Mouse (Mus musculus) midbrain, embryonic 16.5 days (tissue): ENCODE data around the gene Tnfrsf1b. TPM values are rescaled to one million over a fixed set of nuclear protein-coding genes. Genes with fewer than 3 reads are reported as not detected.

Source experiments
- ATAC-seq: fragments of 200-750 bp; cut with Nextera tagmentation; 2 replicates; pipeline ENCODE4 v1.8.0; 2017; ENCODE audit warnings: moderate TSS enrichment
- H3K27ac ChIP-seq: fragments of 300-500 bp; sonication (generic); 2 replicates; pipeline ENCODE4 v1.5.1; 2014; ENCODE audit warnings: mild to moderate bottlenecking, low read length, mixed read lengths
- H3K27me3 ChIP-seq: fragments of 300-500 bp; sonication (generic); 2 replicates; pipeline ENCODE4 v1.6.1; 2014; ENCODE audit warnings: low read depth, low read length, mixed read lengths; ENCODE audit not compliant: control insufficient read depth, insufficient read depth
- H3K36me3 ChIP-seq: fragments of 300-500 bp; sonication (generic); 2 replicates; pipeline ENCODE4 v1.6.1; 2014; ENCODE audit warnings: mild to moderate bottlenecking, low read length, moderate library complexity, mixed read lengths; ENCODE audit not compliant: control insufficient read depth, insufficient read depth
- H3K4me1 ChIP-seq: fragments of 300-500 bp; sonication (generic); 2 replicates; pipeline ENCODE4 v1.6.1; 2014; ENCODE audit warnings: mild to moderate bottlenecking, low read length, mixed read lengths; ENCODE audit not compliant: control insufficient read depth, insufficient read depth
- H3K4me2 ChIP-seq: fragments of 300-500 bp; sonication (generic); 2 replicates; pipeline ENCODE4 v1.6.1; 2014; ENCODE audit warnings: mild to moderate bottlenecking, low read length, mixed read lengths
- H3K4me3 ChIP-seq: fragments of 300-500 bp; sonication (generic); 2 replicates; pipeline ENCODE4 v1.5.1; 2014; ENCODE audit warnings: low read depth, mild to moderate bottlenecking, low read length, moderate library complexity, mixed read lengths
- H3K9ac ChIP-seq: fragments of 300-500 bp; sonication (generic); 2 replicates; pipeline ENCODE4 v1.6.1; 2014; ENCODE audit warnings: low read depth, low read length, mixed read lengths
- H3K9me3 ChIP-seq: fragments of 300-500 bp; sonication (generic); replicated peaks from 2 replicates; pipeline ENCODE4 v1.6.1; 2014; ENCODE audit warnings: mild to moderate bottlenecking, low read length, mixed read lengths; ENCODE audit not compliant: control insufficient read depth, poor library complexity, severe bottlenecking
- WGBS: fragments of 180-500 bp; shearing (Covaris S2); extraction: QIAGEN DNeasy Blood & Tissue Kit; methylation state at CpG from one replicate; pipeline ENCODE4 v1.1.7; 2014; 5-methylcytosine and 5-hydroxymethylcytosine counted together
- polyA plus RNA-seq: library from polyadenylated mRNA; unstranded; fragments of >200 nt; fragmentation: Nextera tagmentation; extraction: Ambion mirVana; gene quantifications from 2 replicates; pipeline ENCODE4 v1.2.1, GENCODE M21; 2015

The Tnfrsf1b gene
- polyA plus RNA-seq, 1 experiment from 2014 or later: 4.2 TPM

DNA sequence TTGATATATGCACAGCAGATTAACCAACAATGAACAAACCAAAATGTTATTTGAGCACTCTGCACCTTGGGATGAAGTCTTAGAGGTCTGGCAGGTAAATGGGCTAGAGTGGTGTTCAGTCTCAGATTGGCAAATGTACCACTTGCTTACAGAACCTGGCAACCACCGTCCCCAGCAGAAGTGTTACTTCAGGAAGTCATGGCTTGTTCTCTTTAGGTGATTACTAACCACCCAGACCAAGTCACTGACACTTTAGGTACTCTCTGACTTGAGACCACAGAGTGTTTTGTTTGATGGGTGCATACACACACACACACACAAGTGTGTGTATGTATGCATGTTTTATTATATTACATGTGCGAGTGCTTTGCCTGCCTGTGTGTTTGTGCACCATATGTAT, 31.6 kb upstream of the Tnfrsf1b start:
- ATAC-seq: no peak
- Histone ChIP-seq H3K27ac (no peak overlapping the region), H3K4me1 (no peaks in the 10 kb centered on the region), H3K36me3 (no peaks in the 10 kb centered on the region), H3K4me3 (no peak overlapping the region), H3K9me3 (no peaks in the 10 kb centered on the region), H3K9ac (no peak overlapping the region), H3K4me2 (no peak overlapping the region), H3K27me3 (no peaks in the 10 kb centered on the region)
- WGBS: 94% methylated on average over 2 of the region's 2 CpGs

DNA sequence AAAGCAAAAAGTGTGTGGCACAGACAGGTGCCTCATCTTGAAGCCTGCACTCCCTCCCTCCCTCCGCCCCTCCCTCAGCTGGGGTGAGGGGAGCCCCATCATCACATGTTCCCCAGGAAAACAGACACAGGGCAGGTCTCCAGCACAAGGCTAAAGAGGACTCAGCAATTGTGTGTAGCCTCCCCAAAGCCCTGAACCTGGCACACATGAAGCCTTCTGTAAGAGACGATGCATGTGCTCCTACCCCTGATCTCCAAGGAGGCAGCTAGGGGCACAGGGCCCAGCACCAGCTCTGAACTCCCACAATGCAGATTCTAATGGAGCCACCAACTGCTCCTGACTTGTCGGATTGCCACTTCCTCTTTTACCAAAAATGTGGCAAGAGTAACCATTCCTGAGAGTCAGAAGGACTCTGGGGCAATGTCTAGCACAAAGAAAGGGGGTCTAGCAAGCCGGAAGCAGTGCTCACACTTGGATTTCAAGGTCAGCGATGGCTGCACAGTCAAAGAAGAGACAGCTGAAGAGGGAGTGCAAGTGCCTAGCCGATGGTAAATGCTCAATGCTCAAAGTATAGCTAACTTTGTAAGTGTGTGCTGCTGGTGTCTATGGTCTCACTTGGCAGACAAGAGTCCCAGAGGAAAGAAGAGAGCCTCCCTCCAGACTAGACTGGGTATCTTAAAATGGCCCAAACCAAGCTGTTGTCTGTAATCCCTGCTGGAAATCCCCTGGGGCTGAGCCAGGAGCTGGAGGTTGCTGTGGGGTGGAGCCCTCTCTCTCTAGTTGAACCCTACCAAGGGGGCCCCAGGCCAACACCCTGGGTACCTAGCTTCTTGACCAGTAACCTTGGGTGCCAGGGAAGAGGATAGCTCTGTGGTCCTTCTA, 29.9 kb upstream of the Tnfrsf1b start:
- Histone ChIP-seq H3K27me3 (no peaks in the 10 kb centered on the region), H3K9ac (no peak overlapping the region), H3K9me3 (no peaks in the 10 kb centered on the region), H3K27ac (no peak overlapping the region), H3K4me2 (no peak overlapping the region), H3K36me3 (no peaks in the 10 kb centered on the region), H3K4me1 (no peaks in the 10 kb centered on the region), H3K4me3 (no peak overlapping the region)
- no peak for ATAC-seq
- 85% methylated on average over 6 of the region's 6 CpGs for WGBS

DNA sequence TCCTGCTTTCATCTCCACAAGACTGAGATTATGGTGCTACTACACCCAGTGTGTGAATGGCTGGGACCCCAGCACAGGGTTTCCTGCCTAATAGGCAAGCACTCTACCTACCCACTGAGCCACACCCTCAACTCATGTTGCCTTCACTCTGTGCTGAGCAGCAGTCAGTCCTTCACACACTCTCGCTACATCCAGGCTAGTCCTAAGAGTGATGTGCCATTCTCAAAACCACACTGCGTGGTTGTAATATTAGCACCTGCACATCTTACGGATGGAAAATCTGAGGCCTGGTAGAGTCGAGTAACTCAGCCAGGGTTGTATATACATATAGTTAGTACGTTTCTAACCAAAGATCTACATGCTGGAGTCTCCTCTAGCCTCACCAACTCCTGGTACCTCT, 28.2 kb upstream of the Tnfrsf1b start:
- Histone ChIP-seq H3K9me3 (no peaks in the 10 kb centered on the region), H3K27me3 (no peaks in the 10 kb centered on the region), H3K4me2 (no peak overlapping the region), H3K4me3 (no peak overlapping the region), H3K4me1 (no peaks in the 10 kb centered on the region), H3K27ac (no peak overlapping the region), H3K36me3 (no peaks in the 10 kb centered on the region), H3K9ac (no peak overlapping the region)
- WGBS: 96% methylated on average over 5 of the region's 5 CpGs
- no peak for ATAC-seq

DNA sequence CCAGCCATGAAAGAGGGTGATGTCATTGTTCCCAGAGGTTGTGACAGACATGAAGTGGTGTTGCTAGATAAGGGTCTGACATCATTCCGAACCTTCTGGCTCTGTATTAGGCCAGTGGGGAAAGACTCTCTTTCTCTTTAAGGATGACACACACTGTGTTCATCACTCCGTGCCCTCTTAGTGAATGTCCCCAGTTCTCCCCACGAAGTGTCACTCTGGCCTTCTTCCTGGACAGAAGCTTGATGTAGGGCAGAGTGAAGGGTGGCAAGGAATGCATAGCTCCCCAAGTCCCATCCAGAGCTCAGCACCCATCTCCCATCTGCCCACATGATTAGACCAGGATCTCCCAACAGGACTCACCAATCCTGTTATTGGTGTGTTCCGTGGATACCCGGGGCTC, 27.3 kb upstream of the Tnfrsf1b start:
- Histone ChIP-seq H3K9ac (no peak overlapping the region), H3K4me1 (no peaks in the 10 kb centered on the region), H3K4me3 (no peak overlapping the region), H3K9me3 (no peaks in the 10 kb centered on the region), H3K36me3 (no peaks in the 10 kb centered on the region), H3K4me2 (no peak overlapping the region), H3K27ac (no peak overlapping the region), H3K27me3 (no peaks in the 10 kb centered on the region)
- ATAC-seq: no peak
- 92% methylated on average over 5 of the region's 5 CpGs for WGBS

DNA sequence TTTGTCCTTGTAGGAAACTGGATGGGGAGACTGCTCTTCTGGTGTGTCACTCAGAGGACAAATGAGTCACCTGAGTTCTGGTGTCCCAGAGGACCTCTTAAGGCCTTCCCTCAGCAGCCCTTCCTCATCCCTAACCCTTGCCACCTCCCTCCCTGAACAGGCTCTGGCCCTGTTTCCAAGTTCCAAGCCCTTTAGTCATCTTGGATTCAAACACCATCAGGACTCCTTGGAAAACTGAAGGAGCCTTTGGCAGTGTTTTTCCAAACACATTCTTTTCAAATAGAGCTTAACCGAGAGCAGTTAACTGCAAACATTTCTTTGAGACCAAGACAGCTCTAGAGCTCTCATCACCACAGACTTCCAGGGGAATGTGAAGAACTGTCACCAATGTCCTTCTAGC, 26.1 kb upstream of the Tnfrsf1b start:
- Histone ChIP-seq H3K27ac (no peak overlapping the region), H3K27me3 (no peaks in the 10 kb centered on the region), H3K9ac (no peak overlapping the region), H3K4me3 (no peak overlapping the region), H3K4me2 (no peak overlapping the region), H3K36me3 (no peaks in the 10 kb centered on the region), H3K9me3 (no peaks in the 10 kb centered on the region), H3K4me1 (no peaks in the 10 kb centered on the region)
- 82% methylated on average over 1 of the region's 1 CpGs for WGBS
- no peak for ATAC-seq

DNA sequence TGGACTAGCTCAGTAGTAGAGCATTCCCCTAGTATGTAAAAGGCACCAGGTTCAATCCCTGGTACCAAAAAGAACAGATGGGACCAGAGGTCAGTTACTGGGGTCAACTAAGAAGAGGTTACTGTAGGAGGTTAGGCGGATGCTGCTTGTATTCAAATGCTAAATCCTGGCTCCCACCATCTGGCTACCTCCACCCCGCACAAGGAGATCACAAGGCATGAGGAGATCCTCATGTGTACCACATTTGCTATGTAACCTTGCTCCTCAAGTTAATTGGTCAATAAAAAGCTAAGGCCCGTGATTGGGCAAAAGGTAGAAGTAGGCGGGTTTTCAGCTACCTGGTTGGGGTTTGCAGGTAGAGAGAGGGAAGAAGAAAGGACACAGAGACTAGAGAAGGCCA, 25.0 kb upstream of the Tnfrsf1b start:
- no peak overlapping the region for H3K9ac ChIP-seq
- no peaks in the 10 kb centered on the region for H3K4me1 ChIP-seq
- H3K9me3 ChIP-seq: no peaks in the 10 kb centered on the region
- H3K4me2 ChIP-seq: no peak overlapping the region
- no peak for ATAC-seq
- no peak overlapping the region for H3K4me3 ChIP-seq
- H3K27ac ChIP-seq: no peak overlapping the region
- no peaks in the 10 kb centered on the region for H3K36me3 ChIP-seq
- 81% methylated on average over 4 of the region's 4 CpGs for WGBS
- no peaks in the 10 kb centered on the region for H3K27me3 ChIP-seq

DNA sequence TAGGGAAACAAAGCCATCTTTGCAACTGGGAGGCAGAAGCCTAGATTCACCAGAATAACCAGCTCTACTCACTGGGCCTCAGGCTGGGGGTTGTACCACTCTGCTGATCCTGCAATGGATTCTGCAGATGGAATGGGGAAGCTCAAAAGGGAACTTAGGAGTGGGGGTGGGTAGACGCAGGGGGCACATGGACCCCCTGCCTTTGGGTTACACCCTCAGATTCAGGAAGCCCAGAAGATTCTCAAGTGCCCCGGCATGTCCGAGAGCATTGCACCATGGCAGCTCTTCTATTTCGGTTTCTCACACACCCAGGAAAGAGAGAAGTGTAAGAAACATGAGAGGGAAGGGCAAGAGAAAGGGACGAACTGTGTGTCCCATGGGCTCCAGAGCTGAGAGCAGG, 23.5 kb upstream of the Tnfrsf1b start:
- Histone ChIP-seq H3K36me3 (no peaks in the 10 kb centered on the region), H3K9me3 (no peaks in the 10 kb centered on the region), H3K4me3 (no peak overlapping the region), H3K27me3 (no peaks in the 10 kb centered on the region), H3K4me1 (no peaks in the 10 kb centered on the region), H3K9ac (no peak overlapping the region), H3K4me2 (no peak overlapping the region), H3K27ac (no peak overlapping the region)
- no peak for ATAC-seq
- WGBS: 89% methylated on average over 5 of the region's 5 CpGs

DNA sequence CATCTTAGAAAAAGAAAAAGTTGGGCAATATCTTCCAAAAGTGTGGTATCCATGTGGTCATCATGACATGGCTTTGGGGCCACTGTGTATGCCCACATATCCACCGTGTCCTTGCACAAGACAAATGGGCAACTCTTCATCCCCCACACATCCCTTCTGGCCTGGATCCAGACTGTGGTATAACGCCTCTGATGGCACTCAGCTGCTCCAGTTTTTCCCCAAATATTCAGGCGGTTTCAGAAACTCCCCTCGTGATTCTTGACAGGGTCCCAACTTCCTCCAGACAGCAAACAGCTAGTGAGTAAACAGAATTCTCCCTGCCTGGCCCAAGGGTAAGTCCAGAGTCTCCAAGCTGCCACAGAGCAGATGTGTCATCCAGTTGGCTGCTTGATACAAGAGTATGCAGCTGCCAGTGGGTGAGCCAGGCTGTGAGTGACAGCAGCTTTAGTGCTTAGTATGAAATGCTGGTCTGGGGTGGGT, 21.0 kb upstream of the Tnfrsf1b start:
- no peak overlapping the region for H3K4me3 ChIP-seq
- H3K36me3 ChIP-seq: no peaks in the 10 kb centered on the region
- no peaks in the 10 kb centered on the region for H3K27me3 ChIP-seq
- no peaks in the 10 kb centered on the region for H3K4me1 ChIP-seq
- ATAC-seq: no peak
- no peak overlapping the region for H3K27ac ChIP-seq
- 84% methylated on average over 4 of the region's 4 CpGs for WGBS
- H3K9ac ChIP-seq: no peak overlapping the region
- H3K9me3 ChIP-seq: no peaks in the 10 kb centered on the region
- H3K4me2 ChIP-seq: no peak overlapping the region

DNA sequence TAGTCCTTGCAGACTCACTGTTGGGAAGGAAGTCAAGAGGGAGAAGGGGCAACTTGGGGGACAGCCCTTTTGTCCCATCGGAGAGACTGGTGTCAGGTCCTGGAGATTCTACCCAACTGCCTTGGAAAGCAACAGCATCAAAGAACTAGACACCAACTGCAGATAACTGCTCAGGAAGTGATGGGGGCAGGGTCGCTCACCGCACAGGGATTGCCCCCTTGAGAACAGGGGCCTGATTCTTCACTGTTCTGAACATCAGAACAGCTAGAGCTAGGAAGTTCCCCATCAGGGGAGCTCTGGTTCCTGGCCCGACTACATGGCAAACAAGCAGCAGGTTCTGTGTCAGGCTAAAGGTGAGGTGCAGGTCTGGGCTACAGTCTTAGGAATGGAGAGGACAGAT, 19.8 kb upstream of the Tnfrsf1b start:
- WGBS: 93% methylated on average over 4 of the region's 4 CpGs
- no peaks in the 10 kb centered on the region for H3K36me3 ChIP-seq
- H3K4me1 ChIP-seq: no peaks in the 10 kb centered on the region
- no peak overlapping the region for H3K4me2 ChIP-seq
- H3K4me3 ChIP-seq: no peak overlapping the region
- no peak for ATAC-seq
- no peak overlapping the region for H3K27ac ChIP-seq
- H3K9me3 ChIP-seq: no peaks in the 10 kb centered on the region
- H3K9ac ChIP-seq: no peak overlapping the region
- no peaks in the 10 kb centered on the region for H3K27me3 ChIP-seq
